Mouse (Mus musculus) kidney, postnatal 4 days (tissue): ENCODE measurements at regions not wholly inside any gene's neighbourhood (a gene's known extent, or its start where the extent isn't known, plus 50 kb on each side); places are given as distances from the start of the nearest gene placed in this dataset.

ENCODE experiments used
- DNase-seq, 2 experiments: peaks; one replicate each; pipeline ENCODE4 v3.0.0; 2021; ENCODE audit warnings: mixed read lengths in 2 of 2

GRCm38 (mm10) chr3:60320213-60320936 is 152.3 kb upstream of the Mbnl1 start:
- no peak for DNase-seq

- no peak for DNase-seq
These were observed 149.1 kb upstream of the Mbnl1 start for GRCm38 (mm10) chr3:60323514-60323913.

- no peak for DNase-seq
These were observed 148.2 kb upstream of the Mbnl1 start for GRCm38 (mm10) chr3:60324416-60324815.

GRCm38 (mm10) chr3:60324969-60325368 is 147.7 kb upstream of the Mbnl1 start:
- no peak for DNase-seq

- DNase-seq = no peak
These were observed 140.2 kb upstream of the Mbnl1 start for GRCm38 (mm10) chr3:60332460-60332859.

GRCm38 (mm10) chr3:60333669-60334068 is 139.0 kb upstream of the Mbnl1 start:
- no peak for DNase-seq

GRCm38 (mm10) chr3:60334133-60334532 is 138.5 kb upstream of the Mbnl1 start:
- no peak for DNase-seq

GRCm38 (mm10) chr3:60346390-60346789 is 126.2 kb upstream of the Mbnl1 start:
- no peak for DNase-seq

- no peak for DNase-seq
These were observed 125.6 kb upstream of the Mbnl1 start for GRCm38 (mm10) chr3:60347049-60347448.

- DNase-seq = no peak
These were observed 101.3 kb upstream of the Mbnl1 start for GRCm38 (mm10) chr3:60371176-60371965.

GRCm38 (mm10) chr3:60373662-60374061 is 99.0 kb upstream of the Mbnl1 start:
- no peak for DNase-seq

GRCm38 (mm10) chr3:60388593-60388992 is 84.0 kb upstream of the Mbnl1 start:
- DNase-seq = no peak

- DNase-seq = no peak
These were observed 83.6 kb upstream of the Mbnl1 start for GRCm38 (mm10) chr3:60389032-60389431.

- DNase-seq = no peak
These were observed 77.3 kb upstream of the Mbnl1 start for GRCm38 (mm10) chr3:60395299-60395698.

- DNase-seq = no peak
These were observed 75.7 kb upstream of the Mbnl1 start for GRCm38 (mm10) chr3:60396971-60397370.

- DNase-seq = no peak
These were observed 73.8 kb upstream of the Mbnl1 start for GRCm38 (mm10) chr3:60398796-60399195.

- no peak for DNase-seq
These were observed 70.3 kb upstream of the Mbnl1 start for GRCm38 (mm10) chr3:60402251-60402830.

- no peak for DNase-seq
These were observed 65.2 kb upstream of the Mbnl1 start for GRCm38 (mm10) chr3:60407426-60407825.

GRCm38 (mm10) chr3:60407906-60408305 is 64.7 kb upstream of the Mbnl1 start:
- no peak for DNase-seq

GRCm38 (mm10) chr3:60408553-60409282 is 63.9 kb upstream of the Mbnl1 start:
- peak; percentile 19 to 47 for DNase-seq

GRCm38 (mm10) chr3:60409283-60409633 is 63.4 kb upstream of the Mbnl1 start:
- peak in 1 of 2 experiments; percentile 10 for DNase-seq

GRCm38 (mm10) chr3:60411746-60412145 is 60.9 kb upstream of the Mbnl1 start:
- no peak for DNase-seq

GRCm38 (mm10) chr3:60412206-60412605 is 60.4 kb upstream of the Mbnl1 start:
- DNase-seq = no peak
